Mouse (Mus musculus): ENCODE measurements at regions not wholly inside any gene's neighbourhood (a gene's known extent, or its start where the extent isn't known, plus 50 kb on each side); places are given as distances from the start of the nearest gene placed in this dataset.

DNA sequence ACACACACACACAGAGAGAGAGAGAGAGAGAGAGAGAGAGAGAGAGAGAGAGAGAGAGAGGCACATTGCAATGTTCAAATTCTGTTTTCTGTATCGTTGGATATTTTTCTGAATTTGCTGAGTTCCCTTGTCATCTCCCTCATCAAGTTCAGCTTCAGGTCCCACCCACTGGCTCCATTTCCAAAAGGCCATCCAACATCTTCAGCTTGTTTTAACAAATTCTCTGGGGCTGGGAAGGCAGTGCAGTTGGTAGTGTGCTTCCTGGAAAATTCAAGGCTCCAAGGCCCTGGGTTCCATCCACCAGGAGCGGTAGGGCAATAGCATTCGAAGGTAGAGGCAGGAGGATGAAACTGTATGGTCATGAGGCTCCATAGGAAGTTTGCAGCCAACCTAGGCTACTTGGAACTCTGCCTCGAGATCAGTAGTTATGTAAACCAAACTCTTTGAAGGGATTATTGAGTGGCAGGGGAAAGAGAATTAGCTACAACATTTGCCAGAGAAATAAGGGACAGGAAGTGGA, 105.9 kb downstream of the Polr2m start:
- WGBS, result 66% methylated on average over 4 of the region's 4 CpGs

DNA sequence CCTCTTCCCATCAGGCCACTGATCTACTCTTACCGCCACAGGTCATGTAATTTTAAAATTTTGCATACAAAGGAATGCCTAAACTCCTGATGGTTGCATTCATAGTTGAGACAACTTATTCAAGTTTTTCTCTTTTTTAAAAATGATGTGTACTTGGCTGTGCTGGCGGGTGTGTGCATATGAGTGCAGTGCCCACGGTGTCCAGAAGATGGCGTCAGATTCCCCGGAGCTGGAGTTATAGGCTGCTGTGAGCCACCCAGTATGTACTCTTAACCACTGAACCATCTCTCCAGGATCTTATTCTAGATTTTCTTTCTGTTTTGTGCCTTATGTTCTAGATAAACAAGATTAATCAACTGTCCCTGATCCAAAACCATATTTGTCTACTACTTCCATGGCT, 116.0 kb downstream of the Polr2m start:
- WGBS, result 89% methylated on average over 5 of the region's 5 CpGs
- Histone ChIP-seq H3K4me2 (replicated peaks) (no peak overlapping the region), H3K4me1 (0 out of 2 replicates have a peak, but pooled peaks cover 4% of the 10 kb centered on the region), H3K27me3 (peaks cover 10% of the 10 kb centered on the region; the same call in 1 of the 2 replicates), H3K36me3 (no peaks in the 10 kb centered on the region), H3K9me3 (0 out of 2 replicates have a peak, but pooled peaks cover 3% of the 10 kb centered on the region), H3K9ac (no peak overlapping the region), H3K4me3 (no peak overlapping the region), H3K27ac (no peak overlapping the region)
- ATAC-seq (ENCODE audit: low FRiP score, low read depth), result no peak

More for the DNA sequence above, 105.9 kb downstream of the Polr2m start:
- no peak for ATAC-seq (ENCODE audit: low FRiP score, low read depth)
- H3K4me2 ChIP-seq (replicated peaks), result no peak overlapping the region
- H3K27me3 ChIP-seq, result no peaks in the 10 kb centered on the region
- H3K36me3 ChIP-seq, result no peaks in the 10 kb centered on the region
- no peak overlapping the region for H3K9ac ChIP-seq
- H3K4me1 ChIP-seq, result no peaks in the 10 kb centered on the region
- no peaks in the 10 kb centered on the region for H3K9me3 ChIP-seq
- H3K27ac ChIP-seq, result no peak overlapping the region
- H3K4me3 ChIP-seq, result no peak overlapping the region

DNA sequence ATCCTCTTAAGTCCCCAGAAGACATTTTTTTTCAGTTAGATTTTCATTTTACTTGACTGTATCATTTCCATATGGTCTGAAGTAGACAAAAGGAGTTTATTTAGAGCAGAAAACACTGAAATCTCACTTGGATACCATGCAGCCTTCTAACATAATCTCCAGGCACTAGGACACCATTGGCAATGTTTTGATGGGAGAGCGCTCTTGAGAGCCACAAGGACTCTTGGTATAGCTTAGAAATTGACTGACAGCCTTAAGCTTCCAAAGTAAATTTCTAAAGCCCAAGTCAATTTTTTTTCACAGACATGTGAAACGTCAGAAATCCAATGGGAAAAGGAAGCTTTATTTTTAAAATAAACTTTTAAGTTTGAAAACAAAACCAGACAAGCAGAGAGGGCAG, 116.5 kb downstream of the Polr2m start:
- 65% methylated on average over 2 of the region's 2 CpGs for WGBS
- H3K27me3 ChIP-seq, result peaks cover 13% of the 10 kb centered on the region; the same call in 1 of the 2 replicates
- H3K27ac ChIP-seq, result no peak overlapping the region
- 0 out of 2 replicates have a peak, but pooled peaks cover 3% of the 10 kb centered on the region for H3K9me3 ChIP-seq
- no peaks in the 10 kb centered on the region for H3K36me3 ChIP-seq
- no peak overlapping the region for H3K4me2 ChIP-seq (replicated peaks)
- no peak for ATAC-seq (ENCODE audit: low FRiP score, low read depth)
- no peak overlapping the region for H3K4me3 ChIP-seq
- 0 out of 2 replicates have a peak, but pooled peaks cover 4% of the 10 kb centered on the region for H3K4me1 ChIP-seq
- H3K9ac ChIP-seq, result no peak overlapping the region

DNA sequence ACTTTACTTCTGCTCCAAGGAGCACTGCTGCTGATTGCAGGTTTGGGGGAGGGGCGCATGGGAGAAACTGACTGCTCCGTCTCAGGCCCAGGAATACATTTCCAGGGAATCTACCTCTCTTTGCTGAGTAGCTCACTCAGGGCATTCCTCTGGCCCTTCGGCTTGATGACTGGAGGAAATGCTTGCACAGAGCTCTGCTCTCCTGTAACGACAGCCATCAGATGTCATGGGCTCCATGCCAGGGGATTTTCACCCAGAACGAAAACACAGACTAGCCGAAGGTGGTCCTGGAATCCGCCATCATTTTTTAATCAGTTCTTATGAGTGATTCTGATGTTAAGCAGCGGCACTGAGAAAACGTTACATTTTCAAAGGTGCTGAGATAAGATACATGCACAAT, 119.2 kb downstream of the Polr2m start:
- Histone ChIP-seq H3K4me3 (no peak overlapping the region), H3K9ac (no peak overlapping the region), H3K36me3 (no peaks in the 10 kb centered on the region), H3K4me1 (0 out of 2 replicates have a peak, but pooled peaks cover 4% of the 10 kb centered on the region), H3K27me3 (peaks cover 12% of the 10 kb centered on the region; the same call in 1 of the 2 replicates), H3K27ac (no peak overlapping the region), H3K4me2 (replicated peaks) (no peak overlapping the region), H3K9me3 (0 out of 2 replicates have a peak, but pooled peaks cover 3% of the 10 kb centered on the region)
- 53% methylated on average over 9 of the region's 9 CpGs for WGBS
- no peak for ATAC-seq (ENCODE audit: low FRiP score, low read depth)

DNA sequence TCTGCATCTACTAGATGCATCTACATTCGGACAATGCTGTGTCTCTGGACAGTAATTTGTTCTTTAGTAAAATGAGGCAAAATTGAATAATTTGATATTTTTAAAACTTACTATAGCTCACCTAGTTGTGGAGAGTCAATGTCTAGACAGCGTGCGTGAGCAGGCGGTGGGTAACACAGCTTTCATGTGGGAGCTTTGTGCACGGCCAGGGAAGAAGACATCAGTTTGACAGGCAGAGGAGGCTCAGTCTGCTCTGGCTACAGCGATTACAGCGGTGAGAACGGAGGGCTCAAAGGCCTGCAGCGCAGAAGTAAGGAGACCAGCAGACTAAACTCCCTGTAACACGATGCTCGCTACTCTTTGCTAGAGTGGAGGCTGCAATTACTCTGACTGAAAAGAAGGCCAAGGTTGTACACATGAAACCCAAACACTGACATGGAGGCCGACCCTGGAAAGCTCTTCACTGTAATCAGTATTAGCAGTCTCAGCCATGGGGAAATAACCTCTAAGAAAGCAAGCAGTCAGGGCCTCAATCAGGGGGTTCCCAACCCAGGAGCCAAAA, 120.5 kb downstream of the Polr2m start:
- H3K27ac ChIP-seq, result no peak overlapping the region
- H3K9me3 ChIP-seq, result 0 out of 2 replicates have a peak, but pooled peaks cover 3% of the 10 kb centered on the region
- no peak overlapping the region for H3K4me2 ChIP-seq (replicated peaks)
- no peak overlapping the region for H3K4me3 ChIP-seq
- H3K36me3 ChIP-seq, result no peaks in the 10 kb centered on the region
- 50% methylated on average over 12 of the region's 12 CpGs for WGBS
- H3K4me1 ChIP-seq, result 0 out of 2 replicates have a peak, but pooled peaks cover 4% of the 10 kb centered on the region
- no peak for ATAC-seq (ENCODE audit: low FRiP score, low read depth)
- peaks cover 6% of the 10 kb centered on the region; the same call in 1 of the 2 replicates for H3K27me3 ChIP-seq
- no peak overlapping the region for H3K9ac ChIP-seq

DNA sequence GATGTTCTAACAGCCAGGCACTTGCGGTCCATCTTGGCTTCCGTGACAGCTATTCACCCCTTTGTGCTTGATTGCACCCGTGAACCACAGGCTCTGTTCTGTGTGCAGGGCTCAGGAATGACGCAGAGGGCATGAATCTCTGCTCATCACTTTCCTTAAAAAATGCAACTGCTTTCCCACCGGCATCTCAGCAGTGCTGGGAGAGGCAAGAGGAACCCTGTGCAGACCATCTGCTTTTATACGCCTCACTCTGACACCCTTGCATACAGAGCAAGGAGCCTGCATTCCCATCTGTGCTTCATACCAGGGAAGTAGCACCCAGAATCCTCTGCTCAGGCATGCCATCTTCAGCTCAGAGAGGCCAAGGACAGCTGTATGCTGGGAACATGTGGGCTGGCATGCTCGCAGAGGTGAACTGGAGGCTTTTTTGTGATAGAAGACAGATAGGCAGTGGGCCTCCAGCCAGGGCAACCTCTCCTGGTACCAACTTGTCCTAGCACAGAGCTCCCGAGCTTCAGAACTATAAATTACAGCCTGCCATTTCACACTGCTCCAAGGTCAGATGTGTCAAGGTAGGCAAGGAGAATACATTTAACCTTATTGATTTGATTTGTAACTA, 121.6 kb downstream of the Polr2m start:
- Histone ChIP-seq H3K36me3 (no peaks in the 10 kb centered on the region), H3K27me3 (peaks cover 9% of the 10 kb centered on the region; the same call in 1 of the 2 replicates), H3K9ac (0 out of 2 replicates have a peak overlapping the region, but pooled peaks have one; percentile 2), H3K27ac (no peak overlapping the region), H3K4me1 (0 out of 2 replicates have a peak, but pooled peaks cover 4% of the 10 kb centered on the region), H3K4me3 (no peak overlapping the region), H3K4me2 (replicated peaks) (no peak overlapping the region), H3K9me3 (0 out of 2 replicates have a peak, but pooled peaks cover 3% of the 10 kb centered on the region)
- no peak for ATAC-seq (ENCODE audit: low FRiP score, low read depth)
- 75% methylated on average over 8 of the region's 8 CpGs for WGBS

DNA sequence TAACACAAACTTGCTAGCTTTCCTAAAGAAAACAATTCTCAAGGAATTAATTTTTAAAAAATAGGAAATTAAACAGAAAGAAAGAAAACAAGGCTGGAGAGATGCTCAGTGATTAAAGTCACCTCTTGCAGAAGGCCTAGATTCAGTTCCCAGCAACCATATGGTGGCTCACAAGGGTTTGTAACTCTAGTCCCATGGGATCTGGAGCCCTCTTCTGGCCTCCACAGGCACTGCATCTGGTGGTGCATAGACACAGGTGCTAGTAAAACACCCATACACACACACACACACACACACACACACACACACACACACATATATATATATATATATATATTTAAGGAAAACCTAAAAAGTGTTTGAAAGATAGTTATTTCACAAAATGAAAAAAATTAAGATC, 123.3 kb downstream of the Polr2m start:
- ATAC-seq (ENCODE audit: low FRiP score, low read depth), result no peak
- Histone ChIP-seq H3K27me3 (peaks cover 15% of the 10 kb centered on the region; the same call in 1 of the 2 replicates), H3K4me1 (0 out of 2 replicates have a peak, but pooled peaks cover 4% of the 10 kb centered on the region), H3K9ac (no peak overlapping the region), H3K36me3 (no peaks in the 10 kb centered on the region), H3K4me2 (replicated peaks) (no peak overlapping the region), H3K27ac (no peak overlapping the region), H3K4me3 (no peak overlapping the region), H3K9me3 (no peaks in the 10 kb centered on the region)

DNA sequence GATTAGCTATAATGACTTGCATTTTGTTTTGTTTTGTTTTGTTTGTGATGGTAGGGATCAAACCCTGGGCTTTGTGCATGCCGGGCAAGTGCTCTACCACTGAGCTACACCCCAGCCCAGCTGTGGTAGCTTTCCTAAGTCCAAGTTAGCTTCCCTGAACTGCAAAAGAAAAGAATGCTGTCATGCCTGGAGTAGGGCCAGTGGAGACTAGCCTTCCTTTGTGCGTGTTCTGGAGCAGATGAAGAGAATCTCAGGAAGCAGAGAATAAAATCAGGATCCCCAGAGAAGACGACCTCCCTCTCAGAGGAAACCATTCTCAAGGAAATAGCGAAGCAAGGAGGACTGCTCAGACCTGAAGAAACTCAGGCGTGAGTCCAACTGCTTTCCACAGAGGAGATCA, 123.8 kb downstream of the Polr2m start:
- Histone ChIP-seq H3K27ac (no peak overlapping the region), H3K4me3 (no peak overlapping the region), H3K4me2 (replicated peaks) (no peak overlapping the region), H3K36me3 (no peaks in the 10 kb centered on the region), H3K9ac (no peak overlapping the region), H3K4me1 (0 out of 2 replicates have a peak, but pooled peaks cover 4% of the 10 kb centered on the region), H3K27me3 (peaks cover 15% of the 10 kb centered on the region; the same call in 1 of the 2 replicates), H3K9me3 (no peaks in the 10 kb centered on the region)
- 72% methylated on average over 5 of the region's 5 CpGs for WGBS
- ATAC-seq (ENCODE audit: low FRiP score, low read depth), result no peak

DNA sequence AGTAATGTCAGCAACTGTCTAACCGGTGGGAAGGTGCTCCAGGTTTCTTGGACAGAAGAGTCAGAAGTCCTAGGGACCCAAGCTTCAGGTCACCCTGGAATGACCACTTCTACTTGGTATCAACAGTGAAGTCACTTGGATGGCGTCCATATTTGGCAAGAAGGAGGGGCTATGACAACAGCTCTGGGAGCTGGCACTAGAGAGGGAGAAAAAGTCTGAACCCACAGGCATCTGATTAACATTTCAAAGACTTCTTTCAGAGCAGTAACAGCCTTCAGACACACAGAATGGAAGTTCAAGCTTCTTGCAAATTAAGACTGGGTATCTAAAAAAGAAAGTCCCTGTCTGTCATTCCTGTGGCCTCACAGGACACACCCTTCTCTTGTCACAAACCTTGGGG, 124.4 kb downstream of the Polr2m start:
- no peaks in the 10 kb centered on the region for H3K36me3 ChIP-seq
- no peaks in the 10 kb centered on the region for H3K9me3 ChIP-seq
- no peak overlapping the region for H3K27ac ChIP-seq
- WGBS, result 79% methylated on average over 2 of the region's 2 CpGs
- no peak overlapping the region for H3K4me3 ChIP-seq
- H3K4me2 ChIP-seq (replicated peaks), result no peak overlapping the region
- no peak overlapping the region for H3K9ac ChIP-seq
- peaks cover 15% of the 10 kb centered on the region; the same call in 1 of the 2 replicates for H3K27me3 ChIP-seq
- no peak for ATAC-seq (ENCODE audit: low FRiP score, low read depth)
- H3K4me1 ChIP-seq, result 0 out of 2 replicates have a peak, but pooled peaks cover 4% of the 10 kb centered on the region

DNA sequence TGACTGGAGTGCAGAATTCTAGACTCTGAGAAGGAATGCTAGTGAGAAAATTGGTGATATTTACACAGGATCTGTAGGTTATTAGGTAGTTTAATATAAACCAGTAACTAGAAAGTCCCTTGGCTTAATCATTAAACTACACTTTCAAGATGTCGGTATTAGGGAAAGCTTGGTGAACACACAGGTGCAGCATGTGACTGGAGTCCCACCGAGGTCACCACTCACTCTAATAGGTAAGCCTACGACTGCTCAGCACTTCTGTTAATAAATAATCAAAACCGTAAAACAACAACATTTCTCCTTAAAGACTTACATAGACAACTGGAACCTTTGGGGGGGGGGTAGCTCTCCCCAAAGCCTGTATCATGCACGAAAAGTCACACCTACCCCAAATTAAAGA, 125.1 kb downstream of the Polr2m start:
- Histone ChIP-seq H3K9me3 (no peaks in the 10 kb centered on the region), H3K4me1 (0 out of 2 replicates have a peak, but pooled peaks cover 4% of the 10 kb centered on the region), H3K9ac (no peak overlapping the region), H3K36me3 (no peaks in the 10 kb centered on the region), H3K27ac (no peak overlapping the region), H3K27me3 (peaks cover 15% of the 10 kb centered on the region; the same call in 1 of the 2 replicates), H3K4me2 (replicated peaks) (no peak overlapping the region), H3K4me3 (no peak overlapping the region)
- ATAC-seq (ENCODE audit: low FRiP score, low read depth), result no peak
- 74% methylated on average over 5 of the region's 5 CpGs for WGBS

DNA sequence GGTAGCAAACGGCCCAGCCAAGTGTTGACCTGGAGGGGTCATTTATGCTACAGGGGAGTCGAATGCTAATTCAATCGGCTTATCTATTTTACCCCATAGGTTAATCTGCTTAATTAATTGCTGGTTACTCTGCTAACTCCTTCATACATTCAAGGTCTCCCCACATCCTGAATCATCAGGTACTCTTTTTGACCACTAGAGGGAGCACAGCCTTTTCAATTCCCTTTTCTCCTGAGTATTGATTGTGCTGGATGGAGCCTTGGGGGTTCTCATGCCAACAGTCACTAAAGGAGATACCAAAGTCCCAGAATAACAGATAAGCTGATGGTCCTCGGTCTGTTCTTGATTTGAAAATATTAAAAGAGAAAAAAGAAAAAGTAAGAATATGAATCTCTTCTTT, 126.8 kb downstream of the Polr2m start:
- no peaks in the 10 kb centered on the region for H3K9me3 ChIP-seq
- H3K4me1 ChIP-seq, result no peaks in the 10 kb centered on the region
- peaks cover 20% of the 10 kb centered on the region; the same call in 1 of the 2 replicates for H3K27me3 ChIP-seq
- no peak for ATAC-seq (ENCODE audit: low FRiP score, low read depth)
- 27% methylated on average over 4 of the region's 4 CpGs for WGBS
- no peak overlapping the region for H3K27ac ChIP-seq
- H3K4me2 ChIP-seq (replicated peaks), result no peak overlapping the region
- H3K9ac ChIP-seq, result no peak overlapping the region
- H3K36me3 ChIP-seq, result no peaks in the 10 kb centered on the region
- H3K4me3 ChIP-seq, result no peak overlapping the region

DNA sequence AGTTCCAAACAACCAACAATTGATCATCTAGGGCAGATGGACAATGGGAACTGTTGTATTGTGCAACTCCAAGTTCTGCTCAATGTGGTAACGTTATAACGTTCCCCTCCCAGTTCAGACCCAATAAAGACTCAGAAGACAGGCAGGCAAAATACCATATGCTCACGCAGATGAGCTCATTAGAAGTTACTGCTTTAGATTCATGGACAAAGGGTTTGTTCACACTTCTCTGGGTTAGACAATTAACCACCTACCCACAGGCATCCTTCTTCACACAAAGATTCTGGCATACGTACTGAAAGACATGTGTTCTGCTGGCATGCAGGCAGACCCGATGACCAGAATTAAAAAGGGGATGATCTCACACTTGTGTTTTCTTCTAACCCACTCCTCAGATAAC, 130.0 kb downstream of the Polr2m start:
- Histone ChIP-seq H3K27me3 (peaks cover 21% of the 10 kb centered on the region), H3K4me3 (no peak overlapping the region), H3K27ac (no peak overlapping the region), H3K9ac (no peak overlapping the region), H3K36me3 (no peaks in the 10 kb centered on the region), H3K4me1 (no peaks in the 10 kb centered on the region), H3K4me2 (replicated peaks) (no peak overlapping the region), H3K9me3 (no peaks in the 10 kb centered on the region)
- 67% methylated on average over 5 of the region's 5 CpGs for WGBS
- ATAC-seq (ENCODE audit: low FRiP score, low read depth), result no peak

Data from limb, embryonic 13.5 days (tissue).